Mouse (Mus musculus) gastrocnemius, adult 2 months (tissue): ENCODE measurements around the gene Apbb2. TPM values are rescaled to one million over a fixed set of nuclear protein-coding genes. Genes with fewer than 3 reads are reported as not detected.

Experiments used
- DNase-seq: peaks from one replicate; pipeline ENCODE4 v3.0.0; 2022
- H3K27ac ChIP-seq: fragments of 200-600 bp; 2 replicates; pipeline ENCODE4 v1.8.1; 2022; ENCODE audit warnings: mild to moderate bottlenecking
- H3K4me3 ChIP-seq: fragments of 200-600 bp; 2 replicates; pipeline ENCODE4 v1.8.1; 2022; ENCODE audit warnings: mild to moderate bottlenecking, moderate library complexity
- CTCF ChIP-seq: fragments of 200-600 bp; IDR thresholded peaks from 2 replicates; pipeline ENCODE4 v1.8.1; 2022; ENCODE audit warnings: antibody characterized with exemption, mild to moderate bottlenecking, moderate library complexity
- intact Hi-C: fragments of 180-260 bp; cut with DNase I; formaldehyde crosslinking; loops from one replicate; pipeline ENCODE4 v1.15.1; 2025
- total RNA-seq, 2 experiments: library from RNA; stranded (reverse); gene quantifications; 2 replicates each; pipeline ENCODE4 v1.2.3; 2021

Apbb2 gene
- total RNA-seq, 2 experiments from 2014 or later = 35.9 to 43.2 TPM

DNA sequence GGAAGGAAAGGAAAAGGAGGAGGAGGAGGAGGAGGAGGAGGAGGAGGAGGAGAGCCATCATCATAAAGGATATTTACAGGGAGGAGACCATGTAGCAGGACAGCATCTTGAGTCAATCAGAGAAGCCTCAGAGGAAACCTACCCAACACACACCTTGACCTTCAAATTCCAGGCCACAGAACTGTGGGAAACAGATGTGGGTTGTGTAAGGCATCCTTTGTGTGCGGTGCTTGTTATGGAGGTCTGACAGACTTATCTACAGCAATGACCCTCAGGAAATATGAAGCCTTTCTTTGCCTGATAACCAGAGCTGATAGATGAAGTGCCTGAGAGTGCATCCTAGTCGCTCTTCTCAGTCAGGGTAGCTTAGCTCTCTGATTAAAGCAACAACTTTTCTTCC lies 189.5 kb downstream of the Apbb2 start:
- H3K4me3 ChIP-seq = no peak overlapping the region
- DNase-seq = no peak
- H3K27ac ChIP-seq = no peak overlapping the region
- TF ChIP-seq CTCF = no peak
- intact Hi-C loops = no loop called here

- no peak for DNase-seq
- no peak overlapping the region for H3K4me3 ChIP-seq
- no peak for TF ChIP-seq CTCF
- intact Hi-C loops = no loop called here
- no peak overlapping the region for H3K27ac ChIP-seq
Observed at GRCm38 (mm10) chr5:66428071-66428470, 190.5 kb downstream of the Apbb2 start.

DNA sequence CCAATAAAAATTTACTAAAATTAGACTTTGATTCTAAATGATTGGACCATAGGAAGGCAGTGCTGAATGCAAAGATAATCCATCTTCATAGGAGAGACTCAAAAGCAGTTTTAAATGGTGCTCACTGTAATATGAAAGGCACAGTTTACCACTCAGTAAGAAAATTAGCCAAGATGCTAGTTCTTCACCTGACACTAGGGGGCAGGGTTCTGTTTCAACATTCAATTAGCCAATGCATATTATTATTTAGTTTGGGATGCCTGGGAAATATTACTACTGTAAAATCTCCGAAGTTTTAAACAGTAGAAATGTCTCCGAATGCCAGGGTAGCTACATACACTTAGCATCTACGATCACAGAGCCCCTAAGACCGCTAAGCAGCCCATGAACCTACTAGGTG lies 194.7 kb downstream of the Apbb2 start:
- peak; percentile 82 for TF ChIP-seq CTCF
- no peak overlapping the region; the same call in 1 of the 2 replicates for H3K27ac ChIP-seq
- no peak overlapping the region for H3K4me3 ChIP-seq
- intact Hi-C loops = loop anchor here (2.0 kb wide), 1 partner anchor 195 kb away; the partner anchor contains the start of gene Apbb2
- DNase-seq = no peak

DNA sequence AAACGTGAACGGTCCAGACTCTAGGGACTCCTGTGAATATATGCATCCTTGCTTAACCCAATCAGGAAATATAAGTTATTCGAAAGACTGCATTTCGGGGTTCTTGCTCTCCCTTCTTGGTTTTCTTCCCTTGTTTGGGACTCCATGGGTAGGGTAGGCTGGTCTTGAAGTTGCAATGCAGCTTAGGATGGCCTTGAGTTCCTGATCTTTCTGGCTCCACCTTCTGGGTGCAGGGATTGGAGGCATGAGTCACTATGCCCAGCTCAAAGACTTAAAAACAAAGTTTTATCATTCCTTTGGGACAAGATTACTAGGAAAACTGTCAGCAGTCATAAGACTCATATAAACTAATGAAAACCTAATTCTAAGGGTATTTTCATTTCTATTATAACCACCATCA lies 195.1 kb downstream of the Apbb2 start:
- intact Hi-C loops = no loop called here
- no peak for DNase-seq
- TF ChIP-seq CTCF = no peak
- no peak overlapping the region for H3K27ac ChIP-seq
- no peak overlapping the region for H3K4me3 ChIP-seq

GRCm38 (mm10) chr5:66421954-66422353 lies 196.6 kb downstream of the Apbb2 start:
- Histone ChIP-seq H3K4me3 (no peak overlapping the region), H3K27ac (no peak overlapping the region)
- TF ChIP-seq CTCF = no peak
- intact Hi-C loops = no loop called here
- DNase-seq = no peak

GRCm38 (mm10) chr5:66421230-66421629 lies 197.4 kb downstream of the Apbb2 start:
- H3K27ac ChIP-seq = no peak overlapping the region

GRCm38 (mm10) chr5:66420011-66420410 lies 198.6 kb downstream of the Apbb2 start:
- Histone ChIP-seq H3K4me3 (no peak overlapping the region), H3K27ac (no peak overlapping the region)
- intact Hi-C loops = no loop called here
- TF ChIP-seq CTCF = no peak
- no peak for DNase-seq

More at GRCm38 (mm10) chr5:66421230-66421629, 197.4 kb downstream of the Apbb2 start:
- no peak overlapping the region for H3K4me3 ChIP-seq
- no peak for DNase-seq
- intact Hi-C loops = no loop called here
- no peak for TF ChIP-seq CTCF

DNA sequence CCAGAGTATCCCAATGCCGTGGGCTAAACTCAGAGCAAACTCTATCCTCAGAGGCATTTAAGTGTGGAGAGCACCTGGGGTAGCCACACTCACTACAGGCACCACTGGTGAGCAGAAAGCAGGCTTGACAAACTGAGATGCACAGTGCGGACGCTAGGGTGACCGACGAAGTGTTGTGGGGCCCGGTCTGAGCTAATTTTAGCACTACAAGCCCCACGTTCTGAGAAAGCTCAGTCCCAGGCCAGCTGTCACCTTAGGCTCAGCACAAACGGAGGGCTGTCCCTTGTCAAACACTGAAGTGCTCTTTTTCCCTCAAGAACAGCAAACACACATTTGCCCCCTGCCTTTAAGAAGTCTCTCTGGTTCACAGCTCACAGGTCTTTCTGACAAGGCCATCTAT lies 201.3 kb downstream of the Apbb2 start:
- Histone ChIP-seq H3K27ac (no peak overlapping the region), H3K4me3 (no peak overlapping the region)
- intact Hi-C loops = no loop called here
- peak; percentile 28 for TF ChIP-seq CTCF
- peak; percentile 31 for DNase-seq

DNA sequence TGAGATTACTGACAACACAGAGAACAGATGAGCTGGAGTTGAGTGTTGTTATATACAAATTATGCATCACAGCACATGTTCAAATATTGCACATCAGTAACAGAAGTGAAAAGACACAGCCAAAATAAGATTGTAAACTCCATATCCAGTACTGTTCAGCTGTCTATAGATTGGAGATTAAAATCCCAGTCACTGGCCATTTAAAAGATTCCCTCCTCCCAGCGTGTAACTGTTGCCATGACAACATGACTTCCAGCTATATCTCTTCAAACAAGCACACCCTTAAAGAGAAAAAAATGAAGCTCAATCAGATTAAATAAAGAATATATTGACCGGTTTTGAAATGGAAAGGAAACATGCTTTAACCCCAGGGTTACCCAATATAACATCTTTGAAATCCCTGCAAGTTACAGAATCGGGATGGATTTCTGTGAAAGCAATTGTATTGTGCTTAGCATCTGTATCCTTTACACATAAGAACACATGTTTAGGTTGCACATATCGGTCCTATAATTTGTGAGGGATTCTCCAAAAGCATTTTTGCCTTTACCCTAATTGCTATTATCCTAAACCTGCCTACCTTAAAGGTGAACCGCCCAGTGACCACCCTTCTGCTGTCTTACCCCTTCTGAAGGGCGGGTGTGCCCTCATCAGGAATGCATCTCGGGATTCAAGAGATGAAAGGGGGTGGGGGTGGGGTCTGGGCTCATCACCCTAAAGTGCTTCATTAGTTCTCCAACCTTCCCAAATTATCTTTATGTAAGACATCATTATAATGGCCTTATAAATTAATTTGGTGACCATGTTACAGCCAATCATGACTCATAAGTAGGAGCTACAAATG lies 202.7 kb downstream of the Apbb2 start:
- TF ChIP-seq CTCF = no peak
- H3K4me3 ChIP-seq = no peak overlapping the region
- no peak for DNase-seq
- H3K27ac ChIP-seq = no peak overlapping the region
- intact Hi-C loops = no loop called here

DNA sequence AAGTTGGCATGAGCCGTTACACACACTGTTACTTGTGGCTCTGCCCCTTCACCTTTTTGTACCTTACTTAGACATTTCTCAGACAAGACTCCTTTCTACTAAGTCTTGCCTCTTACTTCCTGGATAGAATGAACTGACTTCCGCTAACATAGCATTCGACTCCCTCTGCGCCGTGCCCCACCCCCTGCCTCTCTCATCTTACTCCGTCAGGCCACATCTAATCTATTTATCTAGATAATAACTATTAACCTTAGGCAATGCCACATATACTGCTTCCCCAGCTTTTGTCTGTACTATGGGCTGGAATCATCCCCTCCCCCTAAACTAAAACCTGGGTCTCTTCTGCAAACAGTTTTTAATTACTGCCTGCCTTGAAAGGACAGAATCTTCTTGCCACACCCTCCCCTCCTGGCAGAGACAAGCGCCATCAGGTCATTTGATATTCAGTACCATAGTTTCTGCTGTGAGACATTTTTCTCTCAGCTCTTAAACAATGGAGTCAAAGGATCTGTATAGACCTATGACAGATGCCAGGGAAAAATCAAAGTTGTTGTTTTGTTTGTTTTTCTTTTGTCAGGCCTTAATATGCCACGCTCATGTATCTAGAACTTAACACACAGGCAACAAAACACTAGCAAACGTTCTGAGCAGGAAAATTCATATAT lies 203.4 kb downstream of the Apbb2 start:
- TF ChIP-seq CTCF = no peak
- intact Hi-C loops = no loop called here
- no peak overlapping the region for H3K27ac ChIP-seq
- no peak for DNase-seq
- no peak overlapping the region for H3K4me3 ChIP-seq

DNA sequence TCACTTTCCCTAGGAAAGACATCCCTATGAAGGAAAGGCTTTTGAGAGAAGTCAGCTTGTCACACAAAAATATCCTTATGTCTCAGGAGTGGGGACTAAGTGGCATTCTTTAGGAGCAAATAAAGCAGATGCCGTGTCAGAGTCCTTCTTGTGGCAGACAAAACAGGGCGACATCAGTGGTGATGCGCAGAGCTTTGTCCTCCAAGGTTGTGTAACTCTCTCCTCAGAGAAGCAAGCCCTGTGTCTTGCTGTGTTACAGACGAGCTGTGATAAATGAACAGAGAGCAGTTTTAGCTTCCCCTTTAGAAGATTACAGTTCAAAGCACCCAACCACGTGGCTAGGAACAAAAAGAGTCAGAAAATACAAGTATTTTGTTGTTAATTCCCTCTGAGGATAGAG lies 205.2 kb downstream of the Apbb2 start:
- H3K4me3 ChIP-seq = no peak overlapping the region
- no peak for DNase-seq
- no peak overlapping the region for H3K27ac ChIP-seq
- intact Hi-C loops = no loop called here
- TF ChIP-seq CTCF = no peak

GRCm38 (mm10) chr5:66412821-66413220 lies 205.8 kb downstream of the Apbb2 start:
- no peak for TF ChIP-seq CTCF
- Histone ChIP-seq H3K4me3 (no peak overlapping the region), H3K27ac (no peak overlapping the region)
- intact Hi-C loops = no loop called here
- no peak for DNase-seq

GRCm38 (mm10) chr5:66408546-66408945 lies 210.0 kb downstream of the Apbb2 start:
- H3K27ac ChIP-seq = no peak overlapping the region
- intact Hi-C loops = no loop called here
- no peak for TF ChIP-seq CTCF
- no peak overlapping the region for H3K4me3 ChIP-seq
- no peak for DNase-seq

DNA sequence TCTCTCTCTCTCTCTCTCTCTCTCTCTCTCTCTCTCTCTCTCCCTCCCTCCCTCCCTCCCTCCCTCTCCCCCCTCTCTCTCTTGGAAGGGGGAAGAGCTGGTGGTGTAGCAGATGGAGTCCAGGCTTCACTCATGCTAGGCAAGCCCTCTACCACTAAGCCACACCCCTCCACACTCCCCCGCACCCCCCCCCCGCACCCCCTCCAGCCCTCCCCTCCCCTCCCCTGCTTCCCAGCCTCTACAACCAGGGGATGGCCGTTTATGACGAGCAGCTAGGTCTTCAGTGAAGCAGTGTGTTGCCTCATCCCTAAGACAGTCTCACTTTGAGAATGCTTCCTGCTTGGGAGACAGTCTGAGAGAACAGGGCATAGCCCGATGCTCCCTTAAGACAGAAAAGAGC lies 210.6 kb downstream of the Apbb2 start:
- Histone ChIP-seq H3K27ac (no peak overlapping the region), H3K4me3 (no peak overlapping the region)
- intact Hi-C loops = no loop called here
- TF ChIP-seq CTCF = no peak
- no peak for DNase-seq
